Mouse (Mus musculus): ENCODE measurements around the gene Mt3.

GRCm38 (mm10) chr8:94148236-94148635 lies 4.2 kb upstream of the Mt3 start:
- no peak for TF ChIP-seq CTCF (IDR thresholded peaks at IDR 0.05; ENCODE audit: insufficient read depth, low read length)
- no peak for TF ChIP-seq POLR2A (IDR thresholded peaks at IDR 0.05; ENCODE audit: borderline replicate concordance, extremely low read depth, low read depth, low read length)

Measured in lung, adult 2 months (tissue).